Mouse (Mus musculus) right cerebral cortex, adult 18-20 months (tissue): ENCODE measurements around the gene Canx.
"Not testable (repeated sequence)": the region's sequence is repeated elsewhere in the genome, so short reads cannot be mapped to it uniquely, and the experiment has no call there.

ENCODE experiments used
- DNase-seq: peaks from one replicate; pipeline ENCODE4 v3.0.0; 2022; ENCODE audit warnings: mixed read lengths

The Canx gene

DNA sequence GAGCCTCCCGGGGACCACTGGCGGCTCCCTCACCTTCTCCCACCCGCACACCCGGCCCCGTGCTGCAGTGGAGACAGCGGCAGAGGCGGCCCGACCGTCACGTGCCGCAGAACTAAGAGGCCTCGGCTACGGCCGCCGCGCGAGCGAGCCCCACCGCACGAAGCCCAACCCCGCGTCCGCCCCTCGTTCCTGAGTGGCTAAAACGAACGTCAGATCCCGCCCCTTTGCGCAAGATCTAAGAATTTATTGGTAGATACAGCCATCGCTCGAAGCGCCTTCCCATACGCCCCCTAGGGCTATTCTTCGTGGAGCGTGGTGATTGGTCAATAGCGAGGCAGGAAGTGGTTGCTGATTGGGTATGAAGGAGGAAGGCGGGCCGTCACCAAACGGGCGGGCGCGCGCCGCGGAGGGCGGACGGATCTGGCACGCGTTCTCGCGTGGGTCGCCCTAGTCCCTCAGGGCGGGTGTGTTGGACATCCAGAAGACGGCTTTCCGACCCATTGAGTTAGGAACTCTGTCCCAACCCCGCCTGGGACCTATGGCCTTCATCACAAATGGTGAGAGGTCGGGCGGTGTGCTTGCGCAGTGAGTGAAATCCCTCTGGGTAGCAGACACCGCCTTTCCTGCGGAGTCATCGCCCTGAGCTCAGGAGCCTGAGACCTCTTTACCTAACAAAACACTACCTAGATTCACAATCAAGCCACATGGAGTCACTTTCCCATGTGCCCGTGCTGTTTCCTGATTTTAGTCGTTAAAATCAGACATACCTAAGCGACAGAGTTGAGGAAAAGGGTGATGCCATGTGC, at the start of gene Canx:
Canx (minus strand) TSS at position 178 of the 806 bp plus-strand sequence.
- DNase-seq: peak; percentile 99

GRCm38 (mm10) chr11:50374286-50375015, 49.0 kb upstream of the Canx start:
- DNase-seq: no peak

- DNase-seq: no peak
Observed at GRCm38 (mm10) chr11:50373621-50374020, 48.1 kb upstream of the Canx start.

GRCm38 (mm10) chr11:50373086-50373485, 47.6 kb upstream of the Canx start:
- DNase-seq: no peak

DNA sequence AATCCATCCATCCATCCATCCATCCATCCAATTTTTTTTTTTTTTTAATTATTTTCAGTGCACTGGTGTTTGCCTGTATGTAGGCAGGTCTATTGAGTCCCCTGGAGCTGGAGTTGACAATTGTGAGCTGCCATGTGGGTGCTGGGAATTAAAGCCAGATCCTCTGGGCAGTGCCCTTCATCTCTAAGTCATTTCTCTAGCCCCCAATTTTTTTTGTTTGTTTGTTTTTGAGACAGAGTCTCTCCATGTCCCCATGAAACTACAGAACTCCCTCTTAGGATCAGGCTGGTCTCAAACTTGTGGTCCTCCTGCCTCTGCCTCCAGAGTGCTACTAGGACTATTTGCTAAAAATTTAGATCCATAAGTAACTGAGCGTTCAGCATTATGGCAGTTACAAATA, 46.4 kb upstream of the Canx start:
- no peak for DNase-seq

DNA sequence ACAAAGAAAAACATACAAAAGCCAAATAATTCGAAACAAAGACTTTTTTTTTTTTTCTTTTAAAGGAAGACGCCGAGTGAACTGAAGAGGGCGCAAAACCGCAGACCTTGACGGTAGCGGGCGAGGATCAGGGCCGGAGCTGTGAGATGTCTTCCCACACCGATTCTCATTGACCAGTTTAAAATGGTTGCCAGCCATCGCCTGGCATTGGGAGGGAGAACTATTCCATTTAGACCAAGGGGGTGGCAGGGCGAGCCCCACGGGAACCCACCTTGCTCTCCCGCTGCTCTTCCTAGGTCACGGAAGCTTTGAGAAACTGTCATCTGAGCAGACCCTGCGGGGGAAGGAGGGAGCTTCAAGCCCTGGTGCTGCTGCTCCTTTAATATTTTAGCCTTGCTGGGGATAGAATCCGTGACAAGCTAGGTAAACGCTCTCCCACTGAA, 45.9 kb upstream of the Canx start:
- DNase-seq: peak; percentile 62

GRCm38 (mm10) chr11:50370969-50371368, 45.5 kb upstream of the Canx start:
- no peak for DNase-seq

DNA sequence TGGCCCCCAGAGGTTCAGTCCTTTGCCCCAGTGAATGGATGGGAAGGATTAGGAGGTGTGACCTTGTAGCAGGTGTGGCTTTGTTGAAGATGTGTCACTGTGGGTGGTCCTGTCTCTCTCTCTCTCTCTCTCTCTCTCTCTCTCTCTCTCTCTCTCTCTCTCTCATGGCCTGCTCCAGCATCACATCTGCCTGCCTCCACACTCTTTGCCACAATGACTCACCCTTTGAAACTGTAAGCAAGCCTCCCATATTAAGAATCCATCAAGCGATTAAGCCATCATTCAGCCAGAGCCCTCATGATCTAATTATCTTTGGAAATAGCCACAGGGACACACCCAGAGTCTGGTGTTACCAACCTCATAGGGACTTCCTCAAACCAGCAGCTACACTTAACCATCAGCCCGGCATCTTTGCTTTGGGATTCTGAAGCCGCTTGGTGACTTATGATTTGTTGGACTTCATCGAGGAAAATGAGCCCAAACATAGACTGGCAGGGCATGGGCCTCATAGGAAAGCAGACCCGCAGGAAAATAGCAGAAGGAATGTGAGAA, 44.0 kb upstream of the Canx start:
- no peak for DNase-seq

DNA sequence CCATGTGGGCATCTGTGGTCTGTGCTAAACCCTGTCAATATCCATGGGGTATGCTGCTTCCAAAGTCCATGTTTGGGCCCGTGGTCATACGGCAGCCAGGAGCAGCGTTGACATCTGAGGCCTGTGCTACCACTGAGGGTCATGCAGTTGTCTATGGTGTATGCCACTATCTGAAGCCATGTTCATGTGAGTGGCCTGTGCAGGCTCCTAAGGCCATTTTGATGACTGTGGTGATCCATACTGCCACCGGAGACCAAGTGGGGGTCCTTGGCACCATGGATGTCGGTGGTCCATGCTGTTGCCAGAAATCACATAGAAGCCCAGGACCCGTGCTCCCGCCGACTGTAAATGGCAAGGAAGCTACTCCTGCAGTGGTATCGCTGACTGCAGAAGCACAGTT, 42.1 kb upstream of the Canx start:
- DNase-seq: no peak

- DNase-seq: no peak
Observed at GRCm38 (mm10) chr11:50365322-50365721, 39.8 kb upstream of the Canx start.

DNA sequence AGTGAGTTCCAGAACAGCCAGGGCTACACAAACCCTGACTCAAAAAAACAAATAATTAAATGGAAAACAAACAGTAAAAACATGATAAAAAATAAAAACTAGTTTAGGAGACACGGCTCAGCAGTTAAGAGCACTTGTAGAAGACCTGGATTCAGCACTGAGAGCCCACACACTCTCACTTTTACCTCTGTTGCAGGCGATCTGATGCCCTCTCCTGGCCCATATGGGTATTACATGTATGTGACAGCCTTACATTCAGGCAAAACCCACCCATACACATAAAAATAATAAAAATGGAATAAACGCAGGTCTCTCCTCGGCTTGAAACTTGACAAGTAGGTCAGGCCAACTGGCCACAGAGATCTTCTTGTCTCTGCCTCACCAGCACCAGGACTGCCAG, 39.1 kb upstream of the Canx start:
- DNase-seq: peak; percentile 80

GRCm38 (mm10) chr11:50361282-50361681, 35.8 kb upstream of the Canx start:
- not testable (repeated sequence) for DNase-seq

DNA sequence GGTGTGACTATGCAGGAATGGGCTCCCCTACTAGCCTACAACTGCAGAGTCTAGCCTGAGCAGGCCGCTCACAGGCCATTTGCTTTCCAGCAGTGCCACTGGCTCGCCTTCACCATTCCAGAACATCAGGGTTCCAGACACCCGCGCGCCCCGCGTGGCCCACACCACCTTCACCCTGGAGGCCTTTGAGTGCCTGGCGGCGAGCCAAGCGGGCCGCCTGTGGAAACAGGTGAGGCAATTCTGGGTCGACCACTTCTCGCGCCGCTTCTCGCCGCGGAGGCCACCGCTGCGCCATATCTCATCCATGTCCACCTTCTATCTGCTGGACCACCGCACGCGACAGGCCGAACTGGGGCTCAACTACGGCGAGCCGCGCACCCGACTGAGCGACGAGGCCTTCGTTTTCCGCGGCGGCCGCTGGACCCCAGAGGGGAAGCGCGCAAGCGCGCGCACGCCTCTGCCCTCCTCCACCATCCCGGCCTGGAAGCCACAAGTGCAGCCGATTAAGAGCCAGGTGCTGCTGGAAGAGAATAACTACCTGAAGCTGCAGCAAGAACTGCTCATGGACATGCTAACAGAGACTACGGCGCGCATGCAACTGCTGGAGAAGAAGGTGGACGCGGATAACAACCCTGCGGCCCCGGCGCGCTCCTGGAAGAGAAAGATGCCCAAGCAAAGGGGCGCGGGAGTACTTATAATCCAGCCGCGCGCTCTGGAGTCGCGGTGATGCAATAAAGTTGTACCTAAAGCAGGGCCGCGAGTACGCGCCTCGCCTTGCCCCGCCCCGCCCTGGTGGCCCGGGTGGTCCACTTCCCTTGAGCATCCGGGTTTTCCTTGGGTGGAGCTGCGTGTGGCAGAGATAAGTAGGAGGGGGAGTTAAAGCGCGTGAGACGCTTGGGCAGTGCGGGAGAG, 33.7 kb upstream of the Canx start:
- DNase-seq: peak; percentile 77

DNA sequence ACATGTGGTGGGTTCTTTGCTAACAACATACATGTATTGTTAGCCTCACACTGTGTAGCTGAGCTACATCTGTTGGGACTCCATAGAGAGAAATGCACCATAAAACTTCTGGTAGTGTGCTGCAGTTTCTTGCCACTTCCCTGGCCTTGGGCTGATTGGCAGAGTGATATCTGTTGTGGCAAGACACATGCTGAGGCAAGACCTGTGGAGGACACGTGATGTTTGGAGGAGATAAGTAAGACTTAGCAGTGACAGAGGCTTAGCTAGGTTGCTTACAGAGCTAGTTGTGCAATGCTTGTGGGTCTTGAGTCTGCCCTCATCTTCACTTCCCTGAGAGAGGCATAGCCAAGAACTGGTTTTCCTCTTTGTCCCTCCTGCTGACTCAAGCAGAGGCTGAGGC, 29.9 kb upstream of the Canx start:
- DNase-seq: no peak

GRCm38 (mm10) chr11:50354851-50355250, 29.4 kb upstream of the Canx start:
- no peak for DNase-seq

DNA sequence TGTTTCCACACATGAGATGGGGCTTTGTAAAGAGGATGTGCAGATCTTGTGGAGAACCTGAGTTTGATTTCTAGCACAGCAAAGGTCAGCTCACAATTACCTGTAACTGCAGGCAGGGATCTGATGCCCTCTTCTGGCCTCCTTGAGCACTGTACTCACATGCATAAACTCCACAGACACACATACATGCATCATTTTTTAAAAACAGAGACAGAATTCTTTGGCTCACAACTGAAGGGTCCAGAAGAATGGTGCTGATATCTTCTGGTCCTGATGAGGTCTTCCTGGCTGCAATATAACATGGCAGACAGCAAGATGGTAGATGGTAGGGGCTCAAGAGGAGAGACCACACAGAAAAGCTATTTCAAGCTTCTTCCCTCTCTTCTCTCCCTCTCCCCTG, 28.7 kb upstream of the Canx start, which contains the start of gene Cby3:
Cby3 (plus strand) TSS at position 301 of the 400 bp plus-strand sequence.
- no peak for DNase-seq

DNA sequence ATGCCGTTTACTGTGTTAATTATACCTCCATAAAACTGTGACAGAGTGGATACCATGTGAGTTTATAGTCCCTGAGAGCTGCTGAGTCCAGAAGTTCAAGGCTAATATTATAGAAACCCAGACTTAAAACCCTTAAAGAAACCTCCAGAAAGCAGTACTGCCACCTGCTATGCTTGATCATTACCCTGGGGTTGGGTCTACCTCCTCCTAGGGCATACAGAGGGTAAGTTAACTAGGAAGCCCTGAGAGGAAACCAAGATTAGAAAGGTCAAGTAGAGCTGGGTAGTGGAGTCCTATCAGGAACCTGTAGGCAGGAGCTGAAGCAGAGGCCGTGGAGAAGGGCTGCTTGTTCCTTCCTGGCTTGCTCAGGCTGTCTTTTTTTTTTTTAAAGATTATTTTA, 26.7 kb upstream of the Canx start:
- DNase-seq: no peak

DNA sequence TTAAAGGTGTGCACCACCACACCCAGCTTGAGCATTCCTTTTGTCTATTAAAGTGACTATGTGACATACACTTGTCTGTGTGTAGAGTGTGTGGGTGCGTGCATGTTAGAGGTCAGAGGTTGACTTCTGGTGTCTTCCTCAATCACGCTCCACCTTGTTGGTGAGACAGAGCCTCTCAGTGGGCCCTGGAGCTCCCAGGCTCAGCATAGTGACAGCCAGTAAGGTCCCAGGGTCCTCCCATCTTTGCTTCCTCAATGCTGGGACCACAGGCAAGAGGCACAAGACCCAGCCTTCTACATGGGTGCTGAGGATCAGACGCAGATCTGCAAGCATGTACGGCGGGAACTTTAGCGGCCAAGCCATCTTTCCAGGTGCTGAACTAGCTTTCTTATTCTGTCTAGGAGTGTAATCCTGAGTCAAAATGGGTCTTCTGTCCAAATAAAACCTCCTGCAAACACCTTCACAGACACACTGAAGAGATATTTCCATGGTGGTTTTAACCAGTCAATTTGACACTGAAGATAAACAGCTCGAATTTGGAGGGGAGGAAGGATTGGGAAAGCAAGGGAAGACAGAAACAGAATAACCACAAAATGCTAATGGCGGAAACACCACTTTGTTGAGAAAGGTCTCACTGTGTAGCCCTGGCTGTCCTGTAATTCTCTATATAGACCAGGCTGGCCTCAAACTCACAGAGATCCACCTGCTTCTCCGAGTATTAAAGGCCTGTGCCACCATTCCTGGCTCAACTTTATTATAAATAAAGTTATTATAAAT, 21.0 kb upstream of the Canx start:
- no peak for DNase-seq

GRCm38 (mm10) chr11:50345486-50345885, 20.0 kb upstream of the Canx start:
- DNase-seq: no peak

- no peak for DNase-seq
Observed at GRCm38 (mm10) chr11:50336891-50337290, 11.4 kb upstream of the Canx start.

DNA sequence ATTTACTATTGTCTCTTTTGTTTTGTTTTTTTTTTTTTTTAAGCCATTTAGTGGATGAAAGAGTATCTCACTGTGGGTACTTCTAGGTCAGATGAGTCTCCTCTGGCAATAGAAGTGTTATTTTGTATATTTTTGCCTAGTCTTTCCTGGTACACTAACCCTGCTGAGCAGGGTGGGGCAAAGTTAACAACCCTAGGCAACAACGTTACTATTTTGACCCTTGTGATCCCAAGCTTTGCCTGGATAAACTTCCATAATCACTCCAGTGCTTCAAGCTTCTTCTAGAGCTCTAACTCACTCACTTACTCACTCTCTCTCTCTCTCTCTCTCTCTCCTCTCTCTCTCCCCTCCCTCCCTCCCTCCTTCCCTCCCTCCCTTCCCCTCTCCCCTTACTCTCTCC, 10.7 kb upstream of the Canx start:
- no peak for DNase-seq

GRCm38 (mm10) chr11:50333181-50333580, 7.7 kb upstream of the Canx start:
- DNase-seq: no peak
